Mouse (Mus musculus) stomach, embryonic 14.5 days (tissue): Measurements from ENCODE around the gene Etv5. TPM values are rescaled to one million over a fixed set of nuclear protein-coding genes. Genes with fewer than 3 reads are reported as not detected.

Source experiments
- ATAC-seq: fragments of 200-750 bp; cut with Nextera tagmentation; 2 replicates; pipeline ENCODE4 v1.8.0; 2017; ENCODE audit warnings: low read depth, moderate TSS enrichment; ENCODE audit not compliant: insufficient number of reproducible peaks, insufficient read depth, low FRiP score
- H3K27ac ChIP-seq: fragments of 300-500 bp; sonication (generic); 2 replicates; pipeline ENCODE4 v1.5.1; 2014; ENCODE audit warnings: mild to moderate bottlenecking, low read length, moderate library complexity, mixed read lengths
- H3K27me3 ChIP-seq: fragments of 300-500 bp; sonication (generic); 2 replicates; pipeline ENCODE4 v1.6.1; 2014; ENCODE audit warnings: low read length, control low read depth, mixed read lengths; ENCODE audit not compliant: control insufficient read depth, insufficient read depth
- H3K36me3 ChIP-seq: fragments of 300-500 bp; sonication (generic); 2 replicates; pipeline ENCODE4 v1.6.1; 2014; ENCODE audit warnings: mild to moderate bottlenecking, control low read depth, low read length, moderate library complexity, mixed read lengths; ENCODE audit not compliant: control insufficient read depth, insufficient read depth
- H3K4me1 ChIP-seq: fragments of 300-500 bp; sonication (generic); 2 replicates; pipeline ENCODE4 v1.6.1; 2014; ENCODE audit warnings: low read length, control low read depth, mixed read lengths; ENCODE audit not compliant: control insufficient read depth, insufficient read depth
- H3K4me2 ChIP-seq: fragments of 300-500 bp; sonication (generic); replicated peaks from 2 replicates; pipeline ENCODE4 v1.6.1; 2014; ENCODE audit warnings: low read depth, low read length, control low read depth
- H3K4me3 ChIP-seq: fragments of 300-500 bp; sonication (generic); 2 replicates; pipeline ENCODE4 v1.5.1; 2014; ENCODE audit warnings: low read depth, low read length, control low read depth
- H3K9ac ChIP-seq: fragments of 300-500 bp; sonication (generic); replicated peaks from 2 replicates; pipeline ENCODE4 v1.6.1; 2014; ENCODE audit warnings: low read depth, mild to moderate bottlenecking, control low read depth, low read length, moderate library complexity, mixed read lengths
- H3K9me3 ChIP-seq: fragments of 300-500 bp; sonication (generic); 2 replicates; pipeline ENCODE4 v1.6.1; 2016; ENCODE audit warnings: low read depth, low read length, control low read depth; ENCODE audit not compliant: control insufficient read depth
- WGBS: fragments of 180-500 bp; shearing (Covaris S2); extraction: QIAGEN DNeasy Blood & Tissue Kit; methylation state at CpG from one replicate; pipeline ENCODE4 v1.1.7; 2014; 5-methylcytosine and 5-hydroxymethylcytosine counted together
- polyA plus RNA-seq: library from polyadenylated mRNA; unstranded; fragments of >200 nt; fragmentation: Nextera tagmentation; extraction: Ambion mirVana; gene quantifications from 2 replicates; pipeline ENCODE4 v1.2.1, GENCODE M21; 2014

The Etv5 gene
- polyA plus RNA-seq, 1 experiment from 2014 or later = 17.6 TPM

DNA sequence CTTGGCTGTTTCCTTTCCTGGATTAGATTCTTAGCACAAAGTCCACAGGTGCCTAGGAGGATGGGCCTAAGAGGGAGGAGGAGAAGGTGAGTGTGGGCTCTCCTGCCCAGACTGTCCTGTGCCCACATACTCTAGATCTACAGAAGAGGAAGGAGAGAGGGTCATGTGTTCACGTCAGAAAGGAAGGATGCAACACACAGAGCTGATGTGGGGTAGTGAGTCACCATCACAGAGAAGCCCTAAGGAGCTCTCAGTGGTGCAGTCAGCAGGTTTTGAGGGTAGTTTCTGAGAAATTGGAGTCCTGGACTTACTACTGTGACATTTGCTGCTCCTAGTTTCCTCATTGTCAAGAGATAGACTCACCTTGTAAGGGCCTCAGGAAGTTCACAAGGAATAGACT is 21.4 kb upstream of the Etv5 start:
- H3K4me3 ChIP-seq = no peak overlapping the region
- H3K9ac ChIP-seq = no peak overlapping the region
- 83% methylated on average over 1 of the region's 1 CpGs for WGBS
- H3K9me3 ChIP-seq = no peaks in the 10 kb centered on the region
- H3K36me3 ChIP-seq = no peaks in the 10 kb centered on the region
- H3K27me3 ChIP-seq = no peaks in the 10 kb centered on the region
- no peak overlapping the region for H3K4me2 ChIP-seq
- H3K4me1 ChIP-seq = no peaks in the 10 kb centered on the region
- ATAC-seq = no peak
- H3K27ac ChIP-seq = no peak overlapping the region

DNA sequence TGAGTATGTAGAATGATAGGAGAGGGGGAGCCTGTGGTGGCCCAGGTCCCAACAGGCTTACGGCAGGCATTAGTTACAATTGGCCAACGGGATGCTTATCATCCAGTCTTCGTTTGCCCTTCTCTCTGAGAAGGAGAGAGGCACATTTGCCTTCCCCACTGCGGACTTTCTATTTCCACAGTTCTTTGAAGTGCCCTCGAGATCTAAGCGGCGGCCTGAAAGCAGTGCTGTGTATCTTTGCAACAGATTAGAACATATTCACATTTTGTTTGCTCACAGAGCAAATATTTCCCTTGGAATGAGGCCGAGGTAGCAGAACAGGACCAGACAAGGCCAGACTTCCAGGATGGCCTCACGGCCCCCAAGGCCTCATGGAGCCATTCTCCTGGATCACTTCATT is 12.6 kb upstream of the Etv5 start:
- Histone ChIP-seq H3K36me3 (no peaks in the 10 kb centered on the region), H3K9ac (no peak overlapping the region), H3K27me3 (no peaks in the 10 kb centered on the region), H3K9me3 (no peaks in the 10 kb centered on the region), H3K4me2 (no peak overlapping the region), H3K4me3 (no peak overlapping the region), H3K27ac (no peak overlapping the region), H3K4me1 (peaks cover 4% of the 10 kb centered on the region; the same call in 1 of the 2 replicates)
- WGBS = 59% methylated on average over 9 of the region's 9 CpGs
- ATAC-seq = peak; percentile 88

DNA sequence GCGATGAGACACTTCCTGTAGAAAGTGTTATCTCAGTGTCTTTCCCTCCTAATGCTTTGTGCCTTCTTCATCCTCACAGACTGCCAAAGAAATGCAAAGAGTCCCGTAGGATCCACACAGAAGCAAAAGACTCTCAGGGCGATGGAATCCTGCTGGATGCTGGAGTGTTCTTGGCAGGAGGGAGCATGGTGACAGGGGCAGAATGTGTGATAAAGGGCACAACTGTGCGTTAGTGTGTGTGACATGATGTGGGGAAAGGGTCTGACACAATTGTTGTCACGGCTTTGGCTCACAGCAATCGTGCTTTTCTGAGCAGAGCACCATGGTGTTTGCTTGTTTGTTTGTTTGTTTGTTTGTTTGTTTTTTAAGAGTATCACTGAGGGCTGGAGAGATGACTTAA is 8.6 kb upstream of the Etv5 start:
- no peak overlapping the region for H3K9ac ChIP-seq
- H3K27ac ChIP-seq = no peak overlapping the region
- no peak for ATAC-seq
- H3K4me1 ChIP-seq = no peaks in the 10 kb centered on the region
- no peaks in the 10 kb centered on the region for H3K27me3 ChIP-seq
- no peaks in the 10 kb centered on the region for H3K36me3 ChIP-seq
- H3K4me3 ChIP-seq = no peak overlapping the region
- H3K9me3 ChIP-seq = no peaks in the 10 kb centered on the region
- no peak overlapping the region for H3K4me2 ChIP-seq
- 80% methylated on average over 6 of the region's 6 CpGs for WGBS

DNA sequence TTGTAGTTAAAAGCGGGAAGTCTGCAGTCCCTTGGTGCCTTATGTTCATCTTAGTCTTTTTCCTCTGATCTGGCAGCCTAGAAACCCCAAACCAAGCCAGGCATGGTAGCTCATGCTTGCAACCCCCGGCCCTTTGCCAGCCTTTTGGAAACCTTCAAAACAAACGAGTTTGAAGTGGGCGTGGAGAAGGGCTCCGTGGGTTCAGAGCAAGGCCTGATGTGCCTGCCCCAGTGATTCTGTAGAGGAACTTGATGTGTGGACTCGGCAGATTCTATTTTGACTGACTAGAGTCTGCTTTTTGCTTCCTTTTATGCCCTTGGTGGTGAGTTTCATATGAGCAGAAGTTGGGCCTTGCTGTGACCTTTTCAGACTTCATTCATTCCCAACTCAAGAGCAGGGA is 5.3 kb upstream of the Etv5 start:
- Histone ChIP-seq H3K27ac (no peak overlapping the region), H3K4me1 (peaks cover 11% of the 10 kb centered on the region), H3K4me2 (no peak overlapping the region), H3K9me3 (no peaks in the 10 kb centered on the region), H3K9ac (no peak overlapping the region), H3K4me3 (no peak overlapping the region), H3K36me3 (no peaks in the 10 kb centered on the region), H3K27me3 (no peaks in the 10 kb centered on the region)
- no peak for ATAC-seq
- WGBS = 57% methylated on average over 6 of the region's 6 CpGs

DNA sequence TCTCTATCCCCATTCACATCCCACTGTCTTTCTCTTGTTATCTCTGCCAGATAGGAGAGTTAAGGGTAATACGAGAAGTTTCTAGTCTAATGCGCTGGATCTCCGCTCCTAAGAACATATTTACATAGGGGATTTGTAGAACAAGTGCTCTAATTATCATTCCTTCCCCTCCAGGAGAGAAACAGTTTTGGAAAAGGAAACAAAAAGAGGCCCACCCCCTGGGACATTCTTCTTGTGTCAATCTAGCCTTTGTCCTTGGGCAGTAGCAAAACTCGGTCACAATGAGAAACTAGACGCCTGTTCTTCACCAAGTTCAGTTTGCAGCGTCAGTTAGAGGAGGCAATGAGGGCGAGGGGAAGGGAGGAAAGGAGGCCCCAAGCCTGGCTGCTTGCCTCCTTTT is 2.7 kb upstream of the Etv5 start:
- Histone ChIP-seq H3K4me3 (no peak overlapping the region), H3K36me3 (no peaks in the 10 kb centered on the region), H3K9me3 (no peaks in the 10 kb centered on the region), H3K27me3 (no peaks in the 10 kb centered on the region), H3K4me1 (peaks cover 11% of the 10 kb centered on the region), H3K4me2 (no peak overlapping the region), H3K9ac (no peak overlapping the region), H3K27ac (no peak overlapping the region)
- WGBS = 53% methylated on average over 7 of the region's 7 CpGs
- ATAC-seq = no peak

DNA sequence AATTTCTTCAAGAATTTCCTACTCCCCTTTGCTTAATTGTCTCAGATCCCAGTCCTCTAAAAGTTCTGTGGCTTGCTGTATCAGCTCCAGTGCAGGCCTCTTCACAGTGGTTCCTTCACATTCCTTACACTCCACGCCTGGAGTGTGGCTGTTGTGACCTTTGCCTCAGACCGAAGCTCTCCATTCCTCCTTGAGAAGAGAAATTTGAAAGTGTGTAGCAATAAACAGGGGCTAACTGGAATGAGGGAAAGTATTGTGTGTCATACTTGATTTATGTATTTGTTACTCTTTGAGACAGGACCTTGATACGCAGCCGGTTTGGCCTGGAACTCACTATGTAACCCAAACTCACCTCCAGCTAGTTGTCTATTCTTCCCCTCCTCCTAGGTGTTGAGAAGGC is 1.8 kb upstream of the Etv5 start:
- no peak for ATAC-seq
- Histone ChIP-seq H3K4me3 (no peak overlapping the region), H3K27me3 (no peaks in the 10 kb centered on the region), H3K9me3 (no peaks in the 10 kb centered on the region), H3K4me1 (peaks cover 11% of the 10 kb centered on the region), H3K27ac (no peak overlapping the region), H3K9ac (no peak overlapping the region), H3K4me2 (no peak overlapping the region), H3K36me3 (no peaks in the 10 kb centered on the region)
- WGBS = 72% methylated on average over 4 of the region's 4 CpGs

DNA sequence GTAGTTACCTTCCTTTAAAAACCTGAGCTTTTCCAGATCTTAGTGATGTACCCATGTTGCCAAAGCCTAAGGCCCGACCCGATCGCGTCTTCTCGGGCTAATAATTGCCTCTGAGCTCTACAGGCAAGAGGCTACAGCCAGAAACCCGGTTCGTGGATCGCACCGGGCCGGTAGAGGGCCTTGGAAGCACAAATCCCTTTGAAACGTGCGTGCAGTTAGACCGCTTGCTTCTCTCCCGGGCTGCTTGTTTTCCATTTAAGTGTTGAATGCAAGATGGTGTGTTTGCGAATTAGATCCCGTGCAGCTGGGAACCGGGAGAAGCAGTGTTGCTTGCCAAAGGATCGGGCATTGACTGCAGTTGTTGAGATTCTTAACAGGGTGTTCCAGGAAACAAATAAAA is 750 bp upstream of the Etv5 start:
- ATAC-seq = no peak
- H3K4me1 ChIP-seq = peaks cover 11% of the 10 kb centered on the region
- WGBS = under 1% methylated on average over 18 of the region's 18 CpGs

DNA sequence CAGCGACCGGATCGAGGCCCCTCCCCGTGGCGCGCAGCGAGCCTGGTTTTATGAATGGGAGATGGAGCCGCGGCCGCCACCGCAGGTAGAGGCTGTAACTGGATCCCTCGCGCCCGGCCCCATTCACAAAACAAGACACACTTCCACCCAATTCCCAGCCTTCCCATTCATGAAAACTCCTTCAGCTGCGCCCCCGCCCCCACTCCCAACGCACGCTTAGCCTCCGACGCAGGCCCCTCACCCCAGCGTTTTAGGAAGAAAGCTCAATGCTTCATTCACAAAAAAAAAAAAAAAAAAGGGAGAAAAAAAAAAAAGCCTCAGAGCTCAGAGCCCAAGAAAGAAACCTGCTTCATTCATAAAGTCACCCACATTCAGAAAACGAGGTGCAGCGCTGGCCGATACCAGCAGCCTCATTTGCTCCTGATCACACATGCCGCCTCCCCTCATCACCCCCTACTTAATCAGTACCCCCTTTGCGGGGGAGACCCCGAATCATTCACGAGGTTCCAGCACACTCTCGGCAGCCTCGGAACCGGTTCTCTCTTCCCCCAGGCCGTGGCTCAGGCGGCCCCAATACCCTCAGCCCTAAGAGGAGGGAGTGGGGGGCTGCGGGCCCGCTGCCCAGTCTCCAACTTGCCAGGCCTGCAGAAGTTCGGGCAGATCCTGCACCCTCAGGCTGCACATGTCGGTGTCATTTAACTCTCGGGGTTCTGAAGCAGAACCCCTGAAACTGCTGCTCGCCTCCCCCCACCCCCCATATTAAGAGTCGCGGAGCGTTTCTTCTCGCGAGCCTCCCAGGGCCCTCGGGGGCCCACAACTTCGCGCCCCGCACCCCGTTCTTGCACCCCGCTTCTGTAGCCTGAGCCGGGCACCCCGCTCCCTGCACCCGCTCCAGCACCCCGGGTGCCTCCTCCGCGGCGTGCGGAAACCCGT is 812 bp downstream of the Etv5 start:
- 0 out of 2 replicates have a peak, but pooled peaks have one; percentile 4 for ATAC-seq
- Histone ChIP-seq H3K4me2 (peak overlapping the region; percentile 95), H3K9me3 (no peaks in the 10 kb centered on the region), H3K36me3 (no peaks in the 10 kb centered on the region), H3K9ac (peak overlapping the region; percentile 53; the same call in 1 of the 2 replicates), H3K4me1 (peaks cover 11% of the 10 kb centered on the region), H3K27ac (peak overlapping the region; percentile 63; the same call in 1 of the 2 replicates), H3K27me3 (no peaks in the 10 kb centered on the region), H3K4me3 (peak overlapping the region; percentile 73)
- under 1% methylated on average over 59 of the region's 59 CpGs for WGBS

More for the DNA sequence above, 750 bp upstream of the Etv5 start:
- Histone ChIP-seq H3K27ac (peak overlapping the region; percentile 71), H3K36me3 (no peaks in the 10 kb centered on the region), H3K4me2 (peak overlapping the region; percentile 76), H3K9me3 (no peaks in the 10 kb centered on the region), H3K4me3 (peak overlapping the region; percentile 31), H3K9ac (no peak overlapping the region), H3K27me3 (no peaks in the 10 kb centered on the region)
